Mouse (Mus musculus) splenic B cell, adult 2 months (primary cell): ENCODE results near the gene Mlc1.

ENCODE experiments used
- DNase-seq: peaks from one replicate; pipeline ENCODE4 v3.0.0-alpha.2; 2011; ENCODE audit warnings: low read depth, low spot score
- H3K27me3 ChIP-seq: 2 replicates; pipeline ENCODE4 v1.6.1; 2012; ENCODE audit warnings: mild to moderate bottlenecking, low read length, moderate library complexity, mixed read lengths; ENCODE audit not compliant: control insufficient read depth, poor library complexity, insufficient read depth, severe bottlenecking
- H3K36me3 ChIP-seq: 2 replicates; pipeline ENCODE4 v1.6.1; 2012; ENCODE audit warnings: mild to moderate bottlenecking, low read length, moderate library complexity, mixed read lengths; ENCODE audit not compliant: control insufficient read depth, poor library complexity, insufficient read depth, severe bottlenecking

The Mlc1 gene

GRCm38 (mm10) chr15:88978281-88979137, at the start of gene Mlc1:
Gene Mlc1, minus strand, starts transcription at chr15:88979007.
- no peaks in the 10 kb centered on the region for H3K27me3 ChIP-seq
- no peaks in the 10 kb centered on the region for H3K36me3 ChIP-seq
- DNase-seq = no peak

GRCm38 (mm10) chr15:89020492-89020891, 41.7 kb upstream of the Mlc1 start:
- DNase-seq = no peak
- Histone ChIP-seq H3K27me3 (no peaks in the 10 kb centered on the region), H3K36me3 (no peaks in the 10 kb centered on the region)

- no peak for DNase-seq
- Histone ChIP-seq H3K27me3 (no peaks in the 10 kb centered on the region), H3K36me3 (no peaks in the 10 kb centered on the region)
Observed at GRCm38 (mm10) chr15:89020085-89020484, 41.3 kb upstream of the Mlc1 start.

GRCm38 (mm10) chr15:89016722-89017121, 37.9 kb upstream of the Mlc1 start:
- Histone ChIP-seq H3K27me3 (no peaks in the 10 kb centered on the region), H3K36me3 (no peaks in the 10 kb centered on the region)
- no peak for DNase-seq

GRCm38 (mm10) chr15:89007781-89008180, 29.0 kb upstream of the Mlc1 start:
- Histone ChIP-seq H3K36me3 (no peaks in the 10 kb centered on the region), H3K27me3 (no peaks in the 10 kb centered on the region)
- DNase-seq = no peak

- H3K27me3 ChIP-seq = no peaks in the 10 kb centered on the region
- no peaks in the 10 kb centered on the region for H3K36me3 ChIP-seq
- no peak for DNase-seq
Observed at GRCm38 (mm10) chr15:89007002-89007401, 28.2 kb upstream of the Mlc1 start.

- no peaks in the 10 kb centered on the region for H3K27me3 ChIP-seq
- no peak for DNase-seq
- H3K36me3 ChIP-seq = no peaks in the 10 kb centered on the region
Observed at GRCm38 (mm10) chr15:89001245-89001644, 22.4 kb upstream of the Mlc1 start.

GRCm38 (mm10) chr15:89000367-89000766, 21.6 kb upstream of the Mlc1 start:
- DNase-seq = no peak
- H3K27me3 ChIP-seq = no peaks in the 10 kb centered on the region
- H3K36me3 ChIP-seq = no peaks in the 10 kb centered on the region

- no peak for DNase-seq
- Histone ChIP-seq H3K27me3 (no peaks in the 10 kb centered on the region), H3K36me3 (no peaks in the 10 kb centered on the region)
Observed at GRCm38 (mm10) chr15:88999124-88999523, 20.3 kb upstream of the Mlc1 start.

- no peaks in the 10 kb centered on the region for H3K27me3 ChIP-seq
- H3K36me3 ChIP-seq = no peaks in the 10 kb centered on the region
- DNase-seq = no peak
Observed at GRCm38 (mm10) chr15:88998636-88999035, 19.8 kb upstream of the Mlc1 start.

- no peak for DNase-seq
- Histone ChIP-seq H3K36me3 (no peaks in the 10 kb centered on the region), H3K27me3 (no peaks in the 10 kb centered on the region)
Observed at GRCm38 (mm10) chr15:88989236-88989635, 10.4 kb upstream of the Mlc1 start.

- DNase-seq = no peak
- H3K27me3 ChIP-seq = no peaks in the 10 kb centered on the region
Observed at GRCm38 (mm10) chr15:88982534-88983079, 3.8 kb upstream of the Mlc1 start, which contains the start of gene Mov10l1. Gene Mov10l1, plus strand, starts transcription at chr15:88982909.

GRCm38 (mm10) chr15:88979138-88979446, 285 bp upstream of the Mlc1 start:
- Histone ChIP-seq H3K27me3 (no peaks in the 10 kb centered on the region), H3K36me3 (no peaks in the 10 kb centered on the region)
- no peak for DNase-seq

More at GRCm38 (mm10) chr15:88982534-88983079, 3.8 kb upstream of the Mlc1 start, which contains the start of gene Mov10l1:
- no peaks in the 10 kb centered on the region for H3K36me3 ChIP-seq

GRCm38 (mm10) chr15:88972300-88972699, 6.5 kb downstream of the Mlc1 start:
- H3K36me3 ChIP-seq = no peaks in the 10 kb centered on the region
- DNase-seq = no peak
- H3K27me3 ChIP-seq = no peaks in the 10 kb centered on the region

- Histone ChIP-seq H3K36me3 (no peaks in the 10 kb centered on the region), H3K27me3 (no peaks in the 10 kb centered on the region)
- no peak for DNase-seq
Observed at GRCm38 (mm10) chr15:88964070-88964578, 14.7 kb downstream of the Mlc1 start.
